Mouse (Mus musculus) embryonic fibroblast, embryonic 13.5 days (primary cell): ENCODE results near the gene Ccl8.

Experiments
- CTCF ChIP-seq: IDR thresholded peaks from 2 replicates; pipeline ENCODE4 v1.5.1; 2011; ENCODE audit warnings: mild to moderate bottlenecking, control low read depth, low read length, moderate library complexity, borderline replicate concordance; ENCODE audit not compliant: insufficient read depth
- POLR2A ChIP-seq: IDR thresholded peaks from 2 replicates; pipeline ENCODE4 v1.6.1; 2011; ENCODE audit warnings: low read depth, mild to moderate bottlenecking, control low read depth, low read length, moderate library complexity

GRCm38 (mm10) chr11:82109611-82110010 is 5.4 kb upstream of the Ccl8 start:
- TF ChIP-seq CTCF (no peak), POLR2A (no peak)
